29 mouse cellular contexts compared by ENCODE assay signal in the genomic region with DNA sequence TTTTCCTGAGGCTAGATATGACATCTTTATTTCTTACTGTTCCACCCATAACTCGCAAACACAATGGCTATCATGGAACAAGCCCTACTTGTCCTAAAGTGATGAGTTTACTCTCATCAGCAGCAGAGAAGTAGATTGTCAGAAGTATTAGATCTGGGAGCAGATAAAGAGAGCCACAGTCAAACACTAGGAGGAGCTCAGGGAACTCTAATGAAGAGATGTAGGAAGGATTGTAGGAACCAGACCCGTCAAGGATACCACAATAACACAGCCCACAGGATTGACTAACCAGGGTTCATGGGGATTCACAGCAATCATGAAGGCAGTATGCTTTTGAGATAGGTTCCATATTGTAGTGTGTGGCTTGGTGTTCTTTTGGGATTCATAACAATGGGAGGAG.
DNase-seq lines count a peak whose midpoint lies in the region; ATAC-seq and TF ChIP-seq lines count a peak whose summit lies in the region.
"Had no signal": no experiment of that assay in that cellular context is flagged by ENCODE, and none has a peak within 500 bp of the region (broad histone marks: within the 10 kb centered on the region; RNA-seq: fewer than 3 reads in every experiment).

No protein-coding gene starts in this region.

- H3K4me1 ChIP-seq in kidney, postnatal 0 days (replicated peaks; ENCODE audit: insufficient read depth, low read length), result no peaks in the 10 kb centered on the region
- no peaks in the 10 kb centered on the region for H3K4me1 ChIP-seq in kidney, embryonic 14.5 days (ENCODE audit: control insufficient read depth, insufficient read depth, low read length)
- H3K4me1 ChIP-seq: embryonic facial prominence, embryonic 12.5 days; heart, embryonic 10.5 days; heart, embryonic 15.5 days; limb, embryonic 15.5 days; liver, embryonic 13.5 days had no signal

- H3K27me3 ChIP-seq in kidney, postnatal 0 days (ENCODE audit: insufficient read depth, low read length), result no peaks in the 10 kb centered on the region
- H3K27me3 ChIP-seq in kidney, embryonic 14.5 days (ENCODE audit: control insufficient read depth, insufficient read depth, low read length), result no peaks in the 10 kb centered on the region
- H3K27me3 ChIP-seq: embryonic facial prominence, embryonic 12.5 days; heart, embryonic 15.5 days; limb, embryonic 15.5 days; liver, embryonic 13.5 days had no signal

- intact Hi-C loops in left cerebral cortex, postnatal 14 days (cut with DNase I), result no loop called here

- no peak overlapping the region for H3K9ac ChIP-seq in kidney, postnatal 0 days (ENCODE audit: low read depth, low read length)
- H3K9ac ChIP-seq in kidney, embryonic 14.5 days (ENCODE audit: low read depth, low read length), result no peak overlapping the region
- H3K9ac ChIP-seq: embryonic facial prominence, embryonic 12.5 days; heart, embryonic 15.5 days; limb, embryonic 15.5 days; liver, embryonic 13.5 days had no signal

- peak; percentile 9 for DNase-seq in kidney, postnatal 0 days (ENCODE audit: low spot score)
- peak; percentile 7 for DNase-seq in left cerebral cortex, postnatal 14 days (ENCODE audit: low spot score in 2 of 2)
- DNase-seq in left cerebral cortex, adult 11 months (ENCODE audit: low spot score), result no peak
- peak; percentile 2 for DNase-seq in adipocyte (ENCODE audit: low spot score)
- DNase-seq: adrenal gland, postnatal 10 days; B cell, adult 2 months; cerebellum, adult 11-12 months; cerebellum, adult 9-11 months; embryo, embryonic 11 days; gastrocnemius, postnatal 25 days; heart, adult 11 months; kidney, adult 8-10 months; kidney, postnatal 14 days; liver, embryonic 13.5 days; lung, adult 18-20 months; lung, postnatal 4 days; midbrain, embryonic 14.5 days; right cerebral cortex, postnatal 4 days had no signal

- H3K4me3 ChIP-seq in kidney, postnatal 0 days (replicated peaks; ENCODE audit: low read depth, low read length), result no peak overlapping the region
- H3K4me3 ChIP-seq in kidney, embryonic 14.5 days (ENCODE audit: low read length), result no peak overlapping the region
- H3K4me3 ChIP-seq: embryonic facial prominence, embryonic 12.5 days; heart, embryonic 10.5 days; heart, embryonic 15.5 days; limb, embryonic 10.5 days; limb, embryonic 15.5 days; liver, embryonic 13.5 days had no signal

- H3K27ac ChIP-seq in kidney, postnatal 0 days, result no peak overlapping the region
- no peak overlapping the region for H3K27ac ChIP-seq in kidney, embryonic 14.5 days (ENCODE audit: low read depth, low read length)
- H3K27ac ChIP-seq: embryonic facial prominence, embryonic 12.5 days; heart, embryonic 10.5 days; heart, embryonic 15.5 days; limb, embryonic 10.5 days; limb, embryonic 15.5 days; liver, embryonic 13.5 days had no signal

- 78% methylated on average over 2 of the region's 2 CpGs for WGBS in kidney, postnatal 0 days
- WGBS in kidney, embryonic 14.5 days, result 84% methylated on average over 2 of the region's 2 CpGs

- peak; percentile 29 for TF ChIP-seq CTCF in kidney, postnatal 0 days (IDR thresholded peaks at IDR 0.05; ENCODE audit: low read depth)

- no peaks in the 10 kb centered on the region; the same call in 1 of the 2 replicates for H3K9me3 ChIP-seq in kidney, postnatal 0 days (replicated peaks; ENCODE audit: low read length)
- H3K9me3 ChIP-seq in kidney, embryonic 14.5 days (ENCODE audit: control insufficient read depth, low read length), result no peaks in the 10 kb centered on the region
- H3K9me3 ChIP-seq: embryonic facial prominence, embryonic 12.5 days; G1E; heart, embryonic 10.5 days; heart, embryonic 15.5 days; limb, embryonic 10.5 days; limb, embryonic 15.5 days; liver, embryonic 13.5 days had no signal

- ATAC-seq in kidney, postnatal 0 days (replicated peaks; ENCODE audit: low FRiP score, low read depth), result no peak
- no peak for ATAC-seq in kidney, embryonic 14.5 days (ENCODE audit: low FRiP score, low TSS enrichment)
- no peak for ATAC-seq in megakaryocyte, adult 5-6 weeks (ENCODE audit: poor library complexity, severe bottlenecking)
- ATAC-seq: forebrain, embryonic 14.5 days; intestine, embryonic 16.5 days; lung, postnatal 0 days had no signal

- H3K36me3 ChIP-seq in kidney, postnatal 0 days (ENCODE audit: insufficient read depth, low read length), result no peaks in the 10 kb centered on the region
- H3K36me3 ChIP-seq in kidney, embryonic 14.5 days (ENCODE audit: control insufficient read depth, insufficient read depth, low read length), result no peaks in the 10 kb centered on the region
- H3K36me3 ChIP-seq: embryonic facial prominence, embryonic 12.5 days; G1E; heart, embryonic 10.5 days; heart, embryonic 15.5 days; limb, embryonic 10.5 days; limb, embryonic 15.5 days; liver, embryonic 13.5 days had no signal

- H3K4me2 ChIP-seq in kidney, postnatal 0 days (ENCODE audit: low read length), result no peak overlapping the region
- no peak overlapping the region for H3K4me2 ChIP-seq in kidney, embryonic 14.5 days (replicated peaks; ENCODE audit: low read depth, low read length)
- H3K4me2 ChIP-seq: embryonic facial prominence, embryonic 12.5 days; heart, embryonic 15.5 days; limb, embryonic 15.5 days; liver, embryonic 13.5 days had no signal
